Mouse (Mus musculus) limb, embryonic 15.5 days (tissue): Measurements from ENCODE around the gene Cwh43. TPM values are rescaled to one million over a fixed set of nuclear protein-coding genes. Genes with fewer than 3 reads are reported as not detected.

ENCODE experiments used
- ATAC-seq: fragments of 200-750 bp; cut with Nextera tagmentation; 2 replicates; pipeline ENCODE4 v1.8.0; 2017; ENCODE audit warnings: low read depth, moderate TSS enrichment; ENCODE audit not compliant: insufficient number of reproducible peaks, low FRiP score, low TSS enrichment
- H3K27ac ChIP-seq: fragments of 300-500 bp; sonication (generic); 2 replicates; pipeline ENCODE4 v1.5.1; 2015; ENCODE audit warnings: moderate library complexity, mild to moderate bottlenecking, inconsistent platforms
- H3K27me3 ChIP-seq: fragments of 300-500 bp; sonication (generic); 2 replicates; pipeline ENCODE4 v1.6.1; 2015; ENCODE audit warnings: inconsistent platforms
- H3K36me3 ChIP-seq: fragments of 300-500 bp; sonication (generic); 2 replicates; pipeline ENCODE4 v1.6.1; 2015; ENCODE audit warnings: inconsistent platforms
- H3K4me1 ChIP-seq: fragments of 300-500 bp; sonication (generic); 2 replicates; pipeline ENCODE4 v1.6.1; 2015; ENCODE audit warnings: inconsistent platforms
- H3K4me2 ChIP-seq: fragments of 300-500 bp; sonication (generic); 2 replicates; pipeline ENCODE4 v1.6.1; 2015; ENCODE audit warnings: mild to moderate bottlenecking, inconsistent platforms
- H3K4me3 ChIP-seq: fragments of 300-500 bp; sonication (generic); 2 replicates; pipeline ENCODE4 v1.5.1; 2015; ENCODE audit warnings: mild to moderate bottlenecking, inconsistent platforms
- H3K9ac ChIP-seq: fragments of 300-500 bp; sonication (generic); 2 replicates; pipeline ENCODE4 v1.6.1; 2015; ENCODE audit warnings: inconsistent platforms
- H3K9me3 ChIP-seq: fragments of 300-500 bp; sonication (generic); 2 replicates; pipeline ENCODE4 v1.6.1; 2016; ENCODE audit warnings: inconsistent platforms
- WGBS: fragments of 180-500 bp; shearing (Covaris S2); methylation state at CpG from one replicate; pipeline ENCODE4 v1.1.7; 2015; 5-methylcytosine and 5-hydroxymethylcytosine counted together
- polyA plus RNA-seq: library from polyadenylated mRNA; unstranded; fragments of >200 nt; fragmentation: Nextera tagmentation; extraction: Ambion mirVana; gene quantifications from 2 replicates; pipeline ENCODE4 v1.2.1, GENCODE M21; 2015

Cwh43 gene
- 8.6 TPM in 2 replicates for polyA plus RNA-seq

DNA sequence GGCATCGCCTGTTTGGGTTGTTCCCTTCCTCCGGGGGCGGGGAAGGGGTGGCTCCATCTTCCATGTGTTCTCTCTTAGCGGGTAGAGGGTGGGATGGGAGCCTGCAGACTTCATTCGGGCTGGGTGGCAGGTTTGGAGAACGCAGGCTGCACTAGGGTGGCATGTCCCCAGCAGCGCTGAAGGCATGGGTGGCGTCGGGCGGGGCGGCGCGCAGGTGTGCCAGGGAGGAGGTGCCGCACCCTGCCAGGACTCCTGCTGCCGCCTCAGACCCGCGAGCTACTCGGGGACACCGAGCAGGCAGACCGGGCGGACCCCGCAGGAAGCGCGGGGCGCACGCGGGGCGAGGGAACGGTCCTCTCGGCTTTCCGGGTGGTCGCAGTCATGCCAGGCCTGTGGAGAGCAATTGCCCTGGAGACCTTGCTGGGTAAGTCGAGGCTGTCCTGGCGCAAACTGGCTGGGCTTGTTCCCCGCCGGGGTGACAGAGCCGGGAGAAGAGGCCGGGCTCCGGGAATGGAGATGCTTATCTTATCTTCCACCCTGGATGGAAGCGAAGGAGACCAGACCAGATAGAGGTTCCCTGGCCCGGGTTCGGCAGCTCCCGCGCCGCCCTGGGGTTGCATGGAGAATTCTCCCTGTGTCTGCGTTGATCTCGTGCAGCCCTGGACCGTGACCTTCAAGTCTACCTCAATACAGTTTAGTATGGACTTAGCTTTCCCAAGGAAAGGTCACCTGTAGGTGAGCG lies at the start of gene Cwh43:
Gene Cwh43, plus strand, starts transcription at position 95 of the 742 bp plus-strand sequence.
- H3K4me1 ChIP-seq, result peaks cover 14% of the 10 kb centered on the region
- peaks cover 35% of the 10 kb centered on the region for H3K27me3 ChIP-seq
- H3K9me3 ChIP-seq, result no peaks in the 10 kb centered on the region
- 3% methylated on average over 49 of the region's 49 CpGs for WGBS
- H3K4me2 ChIP-seq, result peak within 1 kb of the TSS; percentile 62
- peak within 1 kb of the TSS; percentile 34 for H3K4me3 ChIP-seq
- no peak for ATAC-seq
- H3K27ac ChIP-seq, result no peak within 1 kb of the TSS
- no peaks in the 10 kb centered on the region for H3K36me3 ChIP-seq
- no peak within 1 kb of the TSS for H3K9ac ChIP-seq

DNA sequence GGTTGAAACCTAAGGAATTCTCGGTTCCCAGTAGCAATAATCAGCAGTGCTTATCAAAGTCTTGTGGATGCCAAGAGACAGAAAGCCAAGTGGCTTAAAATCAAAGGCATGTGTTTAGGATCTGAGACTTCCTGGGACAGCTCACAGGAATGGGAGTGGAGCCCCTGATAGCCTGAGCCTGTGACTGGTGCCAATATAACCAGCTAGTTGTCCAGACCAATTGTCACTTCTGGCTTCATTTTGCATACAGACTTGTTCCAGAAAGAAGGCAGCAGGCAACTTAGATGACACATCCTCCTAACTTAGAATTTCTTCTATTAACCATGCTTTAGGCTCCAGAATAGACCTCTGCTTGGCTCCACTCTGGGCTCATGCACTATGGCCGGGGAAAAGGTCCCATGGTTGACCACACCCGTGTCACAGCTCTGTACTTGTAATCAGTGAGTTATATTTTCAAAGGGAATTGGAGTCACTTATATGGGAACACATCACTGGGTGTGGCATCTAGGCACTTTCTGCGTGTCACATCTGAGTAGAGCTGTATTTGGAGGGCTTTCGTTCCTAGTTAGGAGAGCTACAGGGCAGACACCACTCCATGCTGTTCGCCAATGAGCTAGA lies 46.6 kb upstream of the Cwh43 start:
- H3K9me3 ChIP-seq, result no peaks in the 10 kb centered on the region
- H3K4me1 ChIP-seq, result peaks cover 5% of the 10 kb centered on the region
- no peak overlapping the region for H3K4me2 ChIP-seq
- H3K36me3 ChIP-seq, result no peaks in the 10 kb centered on the region
- no peak for ATAC-seq
- 76% methylated on average over 6 of the region's 6 CpGs for WGBS
- H3K27me3 ChIP-seq, result peaks cover 5% of the 10 kb centered on the region; the same call in 1 of the 2 replicates
- H3K9ac ChIP-seq, result no peak overlapping the region
- H3K4me3 ChIP-seq, result no peak overlapping the region
- H3K27ac ChIP-seq, result no peak overlapping the region

DNA sequence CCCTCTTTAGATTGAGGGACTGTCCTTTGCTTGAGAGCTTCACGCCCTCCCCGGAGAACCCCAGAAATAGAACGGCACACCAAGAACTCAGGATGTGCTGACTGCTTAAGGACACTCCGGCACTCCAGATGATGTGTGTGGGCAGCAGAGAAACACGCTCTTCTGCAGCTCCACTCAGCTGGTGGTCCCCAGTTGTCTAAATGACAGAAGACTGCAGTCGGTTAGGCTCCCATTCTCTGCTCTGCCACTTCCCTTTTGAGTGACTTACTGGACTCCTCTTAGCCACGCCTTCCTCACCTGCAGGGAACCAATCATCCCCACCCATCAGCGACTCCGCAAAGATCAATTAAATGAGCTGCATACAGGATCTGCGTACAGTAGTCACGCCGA lies 46.1 kb upstream of the Cwh43 start:
- ATAC-seq, result no peak
- Histone ChIP-seq H3K9ac (no peak overlapping the region), H3K4me2 (no peak overlapping the region), H3K27ac (no peak overlapping the region), H3K4me3 (0 out of 2 replicates have a peak overlapping the region, but pooled peaks have one; percentile 2), H3K27me3 (peaks cover under 1% of the 10 kb centered on the region; the same call in 1 of the 2 replicates), H3K36me3 (no peaks in the 10 kb centered on the region), H3K9me3 (no peaks in the 10 kb centered on the region), H3K4me1 (peaks cover 5% of the 10 kb centered on the region)
- WGBS, result 41% methylated on average over 12 of the region's 12 CpGs

DNA sequence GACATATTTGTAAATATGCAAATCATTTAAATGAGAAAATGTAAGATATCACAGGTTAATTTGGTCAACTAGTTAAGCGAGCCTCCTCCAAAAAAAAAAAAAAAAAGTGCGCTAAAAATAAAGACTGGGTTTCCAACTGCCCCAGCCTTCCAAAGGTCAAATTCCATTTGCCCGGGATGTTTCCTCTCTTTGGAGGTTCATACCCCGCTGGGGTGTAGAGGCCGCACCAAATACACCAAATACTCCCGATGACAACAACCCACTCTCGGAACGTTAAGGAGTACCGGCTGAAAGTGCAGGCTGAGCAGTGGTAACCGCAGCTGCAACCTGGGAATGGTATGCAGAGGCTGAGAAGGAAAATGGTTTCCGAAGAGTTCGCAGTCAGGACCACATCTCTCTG lies 45.6 kb upstream of the Cwh43 start:
- no peak overlapping the region for H3K27ac ChIP-seq
- no peaks in the 10 kb centered on the region; the same call in 1 of the 2 replicates for H3K27me3 ChIP-seq
- ATAC-seq, result no peak
- H3K4me3 ChIP-seq, result 0 out of 2 replicates have a peak overlapping the region, but pooled peaks have one; percentile 2
- no peaks in the 10 kb centered on the region for H3K36me3 ChIP-seq
- H3K9me3 ChIP-seq, result no peaks in the 10 kb centered on the region
- H3K4me2 ChIP-seq, result 0 out of 2 replicates have a peak overlapping the region, but pooled peaks have one; percentile 12
- H3K4me1 ChIP-seq, result peaks cover 5% of the 10 kb centered on the region
- no peak overlapping the region for H3K9ac ChIP-seq
- WGBS, result 33% methylated on average over 12 of the region's 12 CpGs

DNA sequence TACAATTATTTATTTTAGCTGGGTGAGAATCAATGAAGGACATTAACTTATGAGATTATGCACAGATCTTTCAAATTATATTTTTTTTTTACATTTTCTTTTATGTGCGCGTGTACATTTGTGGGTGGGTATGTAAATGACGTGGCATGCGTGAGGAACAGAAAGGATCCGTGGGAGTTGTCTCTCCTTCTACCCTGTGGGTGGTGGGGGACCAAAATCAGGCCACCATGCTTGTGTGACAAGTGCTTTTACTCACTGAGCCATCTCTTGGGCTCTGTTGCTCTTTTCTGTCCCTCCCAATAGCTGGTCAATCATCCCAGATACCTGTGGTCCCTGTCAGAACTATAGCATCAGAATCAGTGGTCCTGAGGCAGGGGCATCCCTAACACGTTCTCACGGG lies 43.5 kb upstream of the Cwh43 start:
- H3K27me3 ChIP-seq, result no peaks in the 10 kb centered on the region; the same call in 1 of the 2 replicates
- H3K27ac ChIP-seq, result no peak overlapping the region
- H3K36me3 ChIP-seq, result no peaks in the 10 kb centered on the region
- H3K9me3 ChIP-seq, result no peaks in the 10 kb centered on the region
- no peak overlapping the region for H3K4me2 ChIP-seq
- no peak for ATAC-seq
- H3K9ac ChIP-seq, result no peak overlapping the region
- 79% methylated on average over 7 of the region's 7 CpGs for WGBS
- H3K4me1 ChIP-seq, result peaks cover 5% of the 10 kb centered on the region
- H3K4me3 ChIP-seq, result no peak overlapping the region

DNA sequence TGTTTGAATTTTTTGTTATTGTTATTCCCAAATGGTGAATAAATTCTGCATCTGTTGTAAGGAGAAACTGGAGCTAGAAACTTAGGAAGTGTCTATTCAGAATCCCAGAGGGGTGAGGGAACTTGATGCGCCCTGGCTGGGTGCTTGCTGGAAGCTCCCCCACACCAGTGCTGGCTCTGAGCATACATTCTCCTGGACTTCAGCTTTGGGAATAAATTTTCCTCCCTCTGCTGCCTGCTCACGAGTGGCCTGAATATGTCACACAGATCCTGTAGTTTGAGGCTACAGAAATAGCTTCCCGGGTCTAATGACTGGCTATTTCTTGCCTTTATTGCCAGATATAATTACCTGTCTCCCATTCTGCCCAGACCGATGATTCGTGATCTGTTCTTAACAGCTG lies 43.1 kb upstream of the Cwh43 start:
- Histone ChIP-seq H3K9ac (no peak overlapping the region), H3K27me3 (no peaks in the 10 kb centered on the region; the same call in 1 of the 2 replicates), H3K4me2 (no peak overlapping the region), H3K9me3 (no peaks in the 10 kb centered on the region), H3K36me3 (no peaks in the 10 kb centered on the region), H3K27ac (no peak overlapping the region), H3K4me3 (no peak overlapping the region), H3K4me1 (peaks cover 5% of the 10 kb centered on the region)
- ATAC-seq, result no peak
- WGBS, result 68% methylated on average over 5 of the region's 5 CpGs

DNA sequence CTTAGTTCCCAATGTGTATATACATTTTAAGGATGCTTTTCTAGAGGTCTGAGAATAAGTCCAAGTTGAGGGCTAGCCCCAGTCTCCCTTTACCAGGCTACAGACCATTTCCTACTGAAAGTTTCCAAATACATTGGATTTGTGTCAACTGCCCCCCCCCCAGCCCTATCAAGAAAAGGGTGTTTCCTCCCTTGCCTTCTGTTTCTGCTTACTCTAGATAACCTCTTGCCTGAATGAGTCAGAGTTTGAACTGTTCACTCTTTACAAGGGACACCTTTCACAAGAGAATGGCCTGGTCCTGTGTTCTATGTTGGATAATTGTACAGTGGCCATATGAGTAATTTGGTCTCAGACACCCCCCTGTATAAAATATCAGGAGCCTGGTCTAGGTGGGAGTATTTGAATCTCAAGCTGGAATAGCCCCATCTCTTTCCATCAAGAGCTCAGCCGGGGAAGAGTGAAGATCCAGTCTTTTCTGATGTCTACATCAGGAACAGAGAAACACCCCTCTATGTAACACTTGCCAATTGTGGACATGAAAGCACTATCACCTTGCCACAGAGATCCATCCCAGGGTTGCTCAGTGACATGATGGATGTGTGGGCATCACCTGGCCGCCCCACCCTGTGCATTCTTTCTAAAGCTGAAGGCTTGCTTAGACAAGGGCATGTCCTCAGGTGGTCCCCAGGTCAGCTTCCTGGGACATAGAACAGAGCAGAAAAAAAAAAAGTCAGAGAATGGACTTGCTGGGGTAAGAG lies 41.6 kb upstream of the Cwh43 start:
- no peak overlapping the region for H3K4me2 ChIP-seq
- no peak overlapping the region for H3K4me3 ChIP-seq
- no peaks in the 10 kb centered on the region for H3K27me3 ChIP-seq
- H3K9ac ChIP-seq, result no peak overlapping the region
- no peak for ATAC-seq
- H3K4me1 ChIP-seq, result peaks cover 8% of the 10 kb centered on the region
- no peaks in the 10 kb centered on the region for H3K36me3 ChIP-seq
- H3K9me3 ChIP-seq, result no peaks in the 10 kb centered on the region
- H3K27ac ChIP-seq, result no peak overlapping the region
- WGBS, result 80% methylated on average over 2 of the region's 2 CpGs

DNA sequence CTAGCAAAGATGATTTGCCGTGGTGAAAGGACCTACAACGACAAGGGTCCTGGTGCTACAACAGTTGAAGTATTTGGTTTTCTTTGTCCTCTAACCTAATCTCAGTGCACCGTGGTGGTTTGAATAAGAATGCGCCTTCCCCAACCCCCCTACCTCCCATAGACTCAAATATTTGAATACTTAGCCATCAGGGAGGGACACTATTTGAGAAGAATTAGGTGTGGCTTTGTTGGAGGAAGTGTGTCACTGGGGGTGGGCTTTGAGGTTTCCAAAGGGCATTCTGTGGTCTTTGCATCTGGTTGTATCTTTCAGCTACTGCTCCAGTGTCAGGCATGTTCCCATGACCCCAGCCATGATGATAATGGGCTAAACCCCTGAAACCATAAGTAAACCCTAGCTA lies 38.0 kb upstream of the Cwh43 start:
- no peak for ATAC-seq
- no peak overlapping the region for H3K4me3 ChIP-seq
- H3K9me3 ChIP-seq, result no peaks in the 10 kb centered on the region
- H3K9ac ChIP-seq, result no peak overlapping the region
- no peaks in the 10 kb centered on the region for H3K27me3 ChIP-seq
- H3K27ac ChIP-seq, result no peak overlapping the region
- no peaks in the 10 kb centered on the region for H3K36me3 ChIP-seq
- WGBS, result 77% methylated on average over 4 of the region's 4 CpGs
- no peak overlapping the region for H3K4me2 ChIP-seq
- peaks cover 3% of the 10 kb centered on the region; the same call in 1 of the 2 replicates for H3K4me1 ChIP-seq

DNA sequence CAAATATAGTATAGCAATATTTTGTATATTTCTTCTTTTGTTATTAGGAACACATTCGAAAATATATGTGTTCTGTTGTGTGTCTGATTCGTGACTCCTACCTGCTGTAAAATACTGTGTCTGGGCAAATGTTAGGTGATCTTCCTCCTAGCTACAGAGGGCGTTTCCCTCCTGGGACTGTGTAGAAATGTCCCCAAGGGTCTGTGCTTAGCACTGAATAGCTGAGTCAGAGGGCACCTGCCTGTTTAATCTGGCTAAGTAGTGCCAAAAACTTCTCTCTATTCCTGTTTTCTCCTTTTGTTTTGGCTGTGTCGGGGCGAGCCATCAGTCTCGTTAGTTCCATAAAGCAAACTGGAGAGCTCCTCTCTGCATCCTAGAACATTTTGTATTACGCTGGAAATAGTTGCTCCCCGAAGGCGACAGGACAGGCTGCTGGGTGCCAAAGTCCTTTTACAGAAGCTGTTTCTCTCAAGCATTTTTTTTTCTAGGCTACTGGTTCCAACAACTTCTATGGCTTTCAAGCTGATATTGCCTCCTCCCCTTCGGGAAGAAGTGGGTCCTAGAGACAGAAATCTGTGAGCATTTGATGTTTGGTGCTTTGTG lies 36.9 kb upstream of the Cwh43 start:
- Histone ChIP-seq H3K9me3 (no peaks in the 10 kb centered on the region), H3K36me3 (no peaks in the 10 kb centered on the region), H3K9ac (no peak overlapping the region), H3K27me3 (no peaks in the 10 kb centered on the region), H3K4me2 (no peak overlapping the region), H3K4me1 (peaks cover 6% of the 10 kb centered on the region; the same call in 1 of the 2 replicates), H3K27ac (no peak overlapping the region), H3K4me3 (no peak overlapping the region)
- no peak for ATAC-seq
- WGBS, result 67% methylated on average over 10 of the region's 10 CpGs

DNA sequence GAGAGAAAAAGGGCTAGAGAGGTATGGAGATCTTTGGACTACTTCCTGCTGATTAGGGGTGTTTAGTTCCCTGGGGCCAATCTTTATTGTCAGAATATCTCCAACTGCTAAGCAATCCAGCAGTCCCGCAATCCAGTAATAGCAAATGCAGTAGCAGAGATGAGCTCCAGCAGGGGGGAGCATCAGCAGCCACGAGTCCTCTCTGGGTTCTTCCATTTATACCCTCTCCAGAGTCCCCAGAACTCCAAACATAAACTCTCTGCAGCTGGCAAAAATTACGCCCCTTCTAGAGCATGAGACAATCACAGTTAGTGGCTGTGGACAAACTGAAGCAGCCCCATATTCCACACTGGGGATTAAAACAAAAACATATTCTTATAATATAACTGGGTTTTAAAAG lies 36.1 kb upstream of the Cwh43 start:
- H3K4me1 ChIP-seq, result peaks cover 11% of the 10 kb centered on the region; the same call in 1 of the 2 replicates
- no peak overlapping the region for H3K4me2 ChIP-seq
- H3K27ac ChIP-seq, result no peak overlapping the region
- H3K4me3 ChIP-seq, result no peak overlapping the region
- ATAC-seq, result no peak
- WGBS, result 42% methylated on average over 3 of the region's 3 CpGs
- no peak overlapping the region for H3K9ac ChIP-seq
- H3K36me3 ChIP-seq, result no peaks in the 10 kb centered on the region
- H3K27me3 ChIP-seq, result no peaks in the 10 kb centered on the region
- no peaks in the 10 kb centered on the region for H3K9me3 ChIP-seq

DNA sequence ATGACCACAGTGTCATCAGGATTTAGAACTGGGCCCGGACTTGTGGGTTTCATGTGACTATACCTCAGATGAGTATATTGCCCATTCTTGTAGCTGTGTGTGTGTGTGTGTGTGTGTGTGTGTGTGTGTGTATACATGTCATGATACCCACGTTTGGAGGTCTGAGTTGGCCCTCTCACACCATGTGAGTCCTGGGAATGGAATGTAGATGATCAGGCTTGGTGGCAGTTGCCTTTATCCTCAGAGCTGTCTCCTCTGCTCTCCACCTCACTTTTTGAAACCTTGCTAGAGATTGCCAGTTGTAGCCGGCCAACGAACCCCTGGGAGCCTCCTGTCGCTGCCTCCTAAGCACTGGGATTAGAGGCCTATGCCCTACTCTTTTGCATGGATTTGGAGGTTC lies 33.3 kb upstream of the Cwh43 start:
- no peak overlapping the region for H3K4me3 ChIP-seq
- H3K4me2 ChIP-seq, result no peak overlapping the region
- ATAC-seq, result no peak
- H3K9me3 ChIP-seq, result no peaks in the 10 kb centered on the region
- no peak overlapping the region for H3K27ac ChIP-seq
- WGBS, result 69% methylated on average over 5 of the region's 5 CpGs
- H3K36me3 ChIP-seq, result no peaks in the 10 kb centered on the region
- H3K9ac ChIP-seq, result no peak overlapping the region
- peaks cover 11% of the 10 kb centered on the region; the same call in 1 of the 2 replicates for H3K4me1 ChIP-seq
- H3K27me3 ChIP-seq, result no peaks in the 10 kb centered on the region
